Mouse (Mus musculus) neural tube, embryonic 11.5 days (tissue): ENCODE results near the gene Foxr1. TPM values are rescaled to one million over a fixed set of nuclear protein-coding genes. Genes with fewer than 3 reads are reported as not detected.

Experiments used
- ATAC-seq: fragments of 200-750 bp; cut with Nextera tagmentation; 2 replicates; pipeline ENCODE4 v1.8.0; 2017; ENCODE audit warnings: moderate number of reproducible peaks, mild to moderate bottlenecking, moderate TSS enrichment, moderate library complexity; ENCODE audit not compliant: insufficient read depth, low FRiP score, low TSS enrichment
- DNase-seq: peaks from one replicate; pipeline ENCODE4 v3.0.0-alpha.2; 2015; ENCODE audit warnings: low spot score
- H3K27ac ChIP-seq: fragments of 300-500 bp; sonication (generic); 2 replicates; pipeline ENCODE4 v1.5.1; 2014; ENCODE audit warnings: low read depth, mild to moderate bottlenecking, low read length
- H3K27me3 ChIP-seq: fragments of 300-500 bp; sonication (generic); 2 replicates; pipeline ENCODE4 v1.6.1; 2014; ENCODE audit warnings: mild to moderate bottlenecking, low read length, mixed read lengths; ENCODE audit not compliant: control insufficient read depth, insufficient read depth
- H3K36me3 ChIP-seq: fragments of 300-500 bp; sonication (generic); 2 replicates; pipeline ENCODE4 v1.6.1; 2014; ENCODE audit warnings: mild to moderate bottlenecking, low read length, moderate library complexity, mixed read lengths; ENCODE audit not compliant: control insufficient read depth, insufficient read depth
- H3K4me1 ChIP-seq: fragments of 300-500 bp; sonication (generic); 2 replicates; pipeline ENCODE4 v1.6.1; 2014; ENCODE audit warnings: low read length, mixed read lengths; ENCODE audit not compliant: control insufficient read depth, insufficient read depth
- H3K4me2 ChIP-seq: fragments of 300-500 bp; sonication (generic); 2 replicates; pipeline ENCODE4 v1.6.1; 2014; ENCODE audit warnings: low read depth, mild to moderate bottlenecking, moderate library complexity
- H3K4me3 ChIP-seq: fragments of 300-500 bp; sonication (generic); 2 replicates; pipeline ENCODE4 v1.5.1; 2014; ENCODE audit warnings: low read depth, low read length
- H3K9ac ChIP-seq: fragments of 300-500 bp; sonication (generic); 2 replicates; pipeline ENCODE4 v1.6.1; 2014; ENCODE audit warnings: mild to moderate bottlenecking, low read length
- H3K9me3 ChIP-seq: fragments of 300-500 bp; sonication (generic); 2 replicates; pipeline ENCODE4 v1.6.1; 2016; ENCODE audit warnings: low read length; ENCODE audit not compliant: control insufficient read depth
- WGBS: fragments of 180-500 bp; shearing (Covaris S2); extraction: QIAGEN DNeasy Blood & Tissue Kit; methylation state at CpG from one replicate; pipeline ENCODE4 v1.1.7; 2014; 5-methylcytosine and 5-hydroxymethylcytosine counted together
- polyA plus RNA-seq: library from polyadenylated mRNA; unstranded; fragments of >200 nt; fragmentation: Nextera tagmentation; extraction: Ambion mirVana; gene quantifications from 2 replicates; pipeline ENCODE4 v1.2.1, GENCODE M21; 2014

Gene Foxr1
- polyA plus RNA-seq: not detected in 2 replicates

GRCm38 (mm10) chr9:44440961-44441360 is at the start of gene Foxr1:
Gene Foxr1, minus strand, starts transcription at chr9:44441136.
- H3K4me3 ChIP-seq: no peak within 1 kb of the TSS
- 73% methylated on average over 19 of the region's 19 CpGs for WGBS
- H3K27me3 ChIP-seq: no peaks in the 10 kb centered on the region
- no peaks in the 10 kb centered on the region for H3K9me3 ChIP-seq
- H3K27ac ChIP-seq: no peak within 1 kb of the TSS
- no peaks in the 10 kb centered on the region for H3K36me3 ChIP-seq
- ATAC-seq (no peak), DNase-seq (no peak)
- no peak within 1 kb of the TSS for H3K9ac ChIP-seq
- no peak within 1 kb of the TSS for H3K4me2 ChIP-seq
- H3K4me1 ChIP-seq: no peaks in the 10 kb centered on the region

- Histone ChIP-seq H3K36me3 (no peaks in the 10 kb centered on the region), H3K4me3 (no peak overlapping the region), H3K27me3 (no peaks in the 10 kb centered on the region), H3K9me3 (no peaks in the 10 kb centered on the region), H3K4me1 (peaks cover 82% of the 10 kb centered on the region), H3K4me2 (peak overlapping the region; percentile 29), H3K9ac (no peak overlapping the region), H3K27ac (no peak overlapping the region)
- DNase-seq: no peak
- WGBS: 17% methylated on average over 17 of the region's 17 CpGs
- no peak for ATAC-seq
Observed at GRCm38 (mm10) chr9:44490086-44490967, 49.4 kb upstream of the Foxr1 start.

- H3K9ac ChIP-seq: no peak overlapping the region
- ATAC-seq: no peak
- peak overlapping the region; percentile 29 for H3K4me2 ChIP-seq
- H3K4me1 ChIP-seq: peaks cover 84% of the 10 kb centered on the region
- no peaks in the 10 kb centered on the region for H3K9me3 ChIP-seq
- DNase-seq: no peak
- H3K36me3 ChIP-seq: no peaks in the 10 kb centered on the region
- H3K27ac ChIP-seq: no peak overlapping the region
- no peak overlapping the region for H3K4me3 ChIP-seq
- 5% methylated on average over 15 of the region's 17 CpGs for WGBS
- H3K27me3 ChIP-seq: no peaks in the 10 kb centered on the region
Observed at GRCm38 (mm10) chr9:44489651-44490085, 48.7 kb upstream of the Foxr1 start.

GRCm38 (mm10) chr9:44488855-44489381 is 48.0 kb upstream of the Foxr1 start:
- no peaks in the 10 kb centered on the region for H3K9me3 ChIP-seq
- no peak overlapping the region for H3K4me3 ChIP-seq
- DNase-seq (no peak), ATAC-seq (no peak)
- H3K9ac ChIP-seq: no peak overlapping the region; the same call in 1 of the 2 replicates
- peaks cover 84% of the 10 kb centered on the region for H3K4me1 ChIP-seq
- H3K27me3 ChIP-seq: no peaks in the 10 kb centered on the region
- WGBS: 12% methylated on average over 5 of the region's 5 CpGs
- H3K36me3 ChIP-seq: no peaks in the 10 kb centered on the region
- peak overlapping the region; percentile 29 for H3K4me2 ChIP-seq
- H3K27ac ChIP-seq: no peak overlapping the region

- H3K27ac ChIP-seq: no peak overlapping the region
- no peak overlapping the region for H3K4me3 ChIP-seq
- WGBS: 38% methylated on average over 7 of the region's 8 CpGs
- H3K36me3 ChIP-seq: no peaks in the 10 kb centered on the region
- no peaks in the 10 kb centered on the region for H3K27me3 ChIP-seq
- H3K4me1 ChIP-seq: peaks cover 83% of the 10 kb centered on the region
- H3K9me3 ChIP-seq: no peaks in the 10 kb centered on the region
- H3K9ac ChIP-seq: peak overlapping the region; percentile 4; the same call in 1 of the 2 replicates
- DNase-seq (no peak), ATAC-seq (no peak)
- H3K4me2 ChIP-seq: peak overlapping the region; percentile 29; the same call in 1 of the 2 replicates
Observed at GRCm38 (mm10) chr9:44488416-44488815, 47.5 kb upstream of the Foxr1 start.

GRCm38 (mm10) chr9:44487441-44487840 is 46.5 kb upstream of the Foxr1 start:
- no peak for ATAC-seq
- H3K27ac ChIP-seq: no peak overlapping the region
- H3K36me3 ChIP-seq: no peaks in the 10 kb centered on the region
- DNase-seq: no peak
- 15% methylated on average over 7 of the region's 7 CpGs for WGBS
- H3K9ac ChIP-seq: no peak overlapping the region
- no peaks in the 10 kb centered on the region for H3K9me3 ChIP-seq
- H3K27me3 ChIP-seq: no peaks in the 10 kb centered on the region
- H3K4me2 ChIP-seq: peak overlapping the region; percentile 6; the same call in 1 of the 2 replicates
- H3K4me1 ChIP-seq: peaks cover 75% of the 10 kb centered on the region
- no peak overlapping the region for H3K4me3 ChIP-seq

GRCm38 (mm10) chr9:44486741-44487421 is 45.9 kb upstream of the Foxr1 start:
- peak overlapping the region; percentile 23; the same call in 1 of the 2 replicates for H3K27ac ChIP-seq
- 0 out of 2 replicates have a peak overlapping the region, but pooled peaks have one; percentile 3 for H3K4me3 ChIP-seq
- no peaks in the 10 kb centered on the region for H3K9me3 ChIP-seq
- peaks cover 79% of the 10 kb centered on the region for H3K4me1 ChIP-seq
- DNase-seq: no peak
- no peak for ATAC-seq
- peak overlapping the region; percentile 0 for H3K4me2 ChIP-seq
- H3K36me3 ChIP-seq: no peaks in the 10 kb centered on the region
- no peak overlapping the region for H3K9ac ChIP-seq
- 25% methylated on average over 15 of the region's 15 CpGs for WGBS
- no peaks in the 10 kb centered on the region for H3K27me3 ChIP-seq

GRCm38 (mm10) chr9:44486335-44486734 is 45.4 kb upstream of the Foxr1 start:
- Histone ChIP-seq H3K9me3 (no peaks in the 10 kb centered on the region), H3K27ac (no peak overlapping the region), H3K4me3 (no peak overlapping the region), H3K4me1 (peaks cover 79% of the 10 kb centered on the region), H3K36me3 (no peaks in the 10 kb centered on the region), H3K9ac (no peak overlapping the region), H3K27me3 (no peaks in the 10 kb centered on the region), H3K4me2 (peak overlapping the region; percentile 25; the same call in 1 of the 2 replicates)
- ATAC-seq (no peak), DNase-seq (no peak)
- 17% methylated on average over 2 of the region's 3 CpGs for WGBS
